Mouse (Mus musculus) testis, adult 2 months (tissue): Measurements from ENCODE around the gene Tmem171.

Experiments used
- CTCF ChIP-seq: fragments of 200-500 bp; IDR thresholded peaks from 2 replicates; pipeline ENCODE4 v1.5.1; 2012; ENCODE audit warnings: low read depth, mild to moderate bottlenecking, inconsistent platforms, low read length, moderate library complexity; ENCODE audit not compliant: control insufficient read depth, insufficient read depth, insufficient replicate concordance
- POLR2A ChIP-seq: fragments of 200-500 bp; IDR thresholded peaks from 2 replicates; pipeline ENCODE4 v1.6.1; 2012; ENCODE audit warnings: low read depth, mild to moderate bottlenecking, inconsistent platforms, low read length, moderate library complexity; ENCODE audit not compliant: control insufficient read depth

DNA sequence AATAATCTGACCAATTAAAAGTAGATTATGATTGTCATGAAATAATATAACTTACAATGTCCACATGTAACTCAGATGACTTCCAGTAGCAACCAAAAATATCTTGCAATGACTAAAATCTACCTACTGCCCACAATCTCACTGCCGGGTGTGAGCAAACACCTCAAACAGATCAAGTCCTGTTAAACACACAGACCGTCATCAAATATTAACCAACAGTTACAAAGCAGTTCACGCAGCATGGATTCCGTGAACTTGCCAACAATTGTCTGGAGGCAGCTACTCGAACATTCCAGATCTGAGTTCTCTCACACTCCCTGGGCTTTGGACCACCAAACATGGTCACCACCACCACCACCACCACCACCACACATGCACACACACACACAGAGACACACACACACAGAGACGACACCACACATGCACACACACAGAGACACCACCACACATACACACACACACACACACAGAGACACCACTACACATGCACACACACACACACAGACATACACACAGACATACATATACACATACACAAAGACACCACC, 20.9 kb upstream of the Tmem171 start:
- TF ChIP-seq CTCF = no peak
- TF ChIP-seq POLR2A = no peak
